Mouse (Mus musculus) heart, adult 2 months (tissue): ENCODE data around the gene Rprd1b.

ENCODE experiments used
- CTCF ChIP-seq: fragments of 200-600 bp; IDR thresholded peaks from 2 replicates; pipeline ENCODE4 v1.8.1; 2022; ENCODE audit warnings: antibody characterized with exemption, mild to moderate bottlenecking, moderate library complexity
- EP300 ChIP-seq: fragments of 200-500 bp; IDR thresholded peaks from 2 replicates; pipeline ENCODE4 v1.6.1; 2011; ENCODE audit warnings: low read depth, low read length, control low read depth; ENCODE audit not compliant: insufficient read depth
- POLR2A ChIP-seq: fragments of 200-500 bp; IDR thresholded peaks from 2 replicates; pipeline ENCODE4 v1.6.1; 2011; ENCODE audit warnings: mild to moderate bottlenecking, low read depth, low read length, control low read depth; ENCODE audit not compliant: insufficient read depth

- no peak for TF ChIP-seq POLR2A
- no peak for TF ChIP-seq CTCF
- no peak for TF ChIP-seq EP300
These were observed 76.7 kb downstream of the Rprd1b start for GRCm38 (mm10) chr2:158104966-158105365.
